Mouse (Mus musculus) liver, embryonic 11.5 days (tissue): Measurements from ENCODE around the gene Fn1. TPM values are rescaled to one million over a fixed set of nuclear protein-coding genes. Genes with fewer than 3 reads are reported as not detected.

ENCODE experiments used
- ATAC-seq: fragments of 200-750 bp; cut with Nextera tagmentation; replicated peaks from 2 replicates; pipeline ENCODE4 v1.8.0; 2017; ENCODE audit warnings: moderate number of reproducible peaks, mild to moderate bottlenecking, moderate TSS enrichment, moderate library complexity; ENCODE audit not compliant: low FRiP score
- DNase-seq: peaks from one replicate; pipeline ENCODE4 v3.0.0-alpha.2; 2017; ENCODE audit warnings: low spot score
- H3K27ac ChIP-seq: fragments of 300-500 bp; sonication (generic); 2 replicates; pipeline ENCODE4 v1.5.1; 2014; ENCODE audit warnings: mild to moderate bottlenecking, low read depth, low read length, control low read depth
- H3K27me3 ChIP-seq: fragments of 300-500 bp; sonication (generic); replicated peaks from 2 replicates; pipeline ENCODE4 v1.6.1; 2014; ENCODE audit warnings: low read length, mixed read lengths; ENCODE audit not compliant: control insufficient read depth, insufficient read depth
- H3K36me3 ChIP-seq: fragments of 300-500 bp; sonication (generic); 2 replicates; pipeline ENCODE4 v1.6.1; 2014; ENCODE audit warnings: mild to moderate bottlenecking, low read length, moderate library complexity, mixed read lengths; ENCODE audit not compliant: control insufficient read depth, insufficient read depth
- H3K4me1 ChIP-seq: fragments of 300-500 bp; sonication (generic); replicated peaks from 2 replicates; pipeline ENCODE4 v1.6.1; 2014; ENCODE audit warnings: low read length, mixed read lengths; ENCODE audit not compliant: control insufficient read depth, insufficient read depth
- H3K4me2 ChIP-seq: fragments of 300-500 bp; sonication (generic); 2 replicates; pipeline ENCODE4 v1.6.1; 2014; ENCODE audit warnings: mild to moderate bottlenecking, control low read depth, moderate library complexity
- H3K4me3 ChIP-seq: fragments of 300-500 bp; sonication (generic); 2 replicates; pipeline ENCODE4 v1.5.1; 2014; ENCODE audit warnings: low read depth, low read length, control low read depth
- H3K9ac ChIP-seq: fragments of 300-500 bp; sonication (generic); 2 replicates; pipeline ENCODE4 v1.6.1; 2014; ENCODE audit warnings: low read depth, low read length, control low read depth
- H3K9me3 ChIP-seq: fragments of 300-500 bp; sonication (generic); 2 replicates; pipeline ENCODE4 v1.6.1; 2016; ENCODE audit warnings: low read length, inconsistent platforms, mixed read lengths; ENCODE audit not compliant: control insufficient read depth
- WGBS: fragments of 180-500 bp; shearing (Covaris S2); extraction: QIAGEN DNeasy Blood & Tissue Kit; methylation state at CpG from one replicate; pipeline ENCODE4 v1.1.7; 2014; 5-methylcytosine and 5-hydroxymethylcytosine counted together
- polyA plus RNA-seq: library from polyadenylated mRNA; unstranded; fragments of >200 nt; fragmentation: Nextera tagmentation; extraction: Ambion mirVana; gene quantifications from 2 replicates; pipeline ENCODE4 v1.2.1, GENCODE M21; 2014

The Fn1 gene
- polyA plus RNA-seq: 171 and 175 TPM in 2 replicates

DNA sequence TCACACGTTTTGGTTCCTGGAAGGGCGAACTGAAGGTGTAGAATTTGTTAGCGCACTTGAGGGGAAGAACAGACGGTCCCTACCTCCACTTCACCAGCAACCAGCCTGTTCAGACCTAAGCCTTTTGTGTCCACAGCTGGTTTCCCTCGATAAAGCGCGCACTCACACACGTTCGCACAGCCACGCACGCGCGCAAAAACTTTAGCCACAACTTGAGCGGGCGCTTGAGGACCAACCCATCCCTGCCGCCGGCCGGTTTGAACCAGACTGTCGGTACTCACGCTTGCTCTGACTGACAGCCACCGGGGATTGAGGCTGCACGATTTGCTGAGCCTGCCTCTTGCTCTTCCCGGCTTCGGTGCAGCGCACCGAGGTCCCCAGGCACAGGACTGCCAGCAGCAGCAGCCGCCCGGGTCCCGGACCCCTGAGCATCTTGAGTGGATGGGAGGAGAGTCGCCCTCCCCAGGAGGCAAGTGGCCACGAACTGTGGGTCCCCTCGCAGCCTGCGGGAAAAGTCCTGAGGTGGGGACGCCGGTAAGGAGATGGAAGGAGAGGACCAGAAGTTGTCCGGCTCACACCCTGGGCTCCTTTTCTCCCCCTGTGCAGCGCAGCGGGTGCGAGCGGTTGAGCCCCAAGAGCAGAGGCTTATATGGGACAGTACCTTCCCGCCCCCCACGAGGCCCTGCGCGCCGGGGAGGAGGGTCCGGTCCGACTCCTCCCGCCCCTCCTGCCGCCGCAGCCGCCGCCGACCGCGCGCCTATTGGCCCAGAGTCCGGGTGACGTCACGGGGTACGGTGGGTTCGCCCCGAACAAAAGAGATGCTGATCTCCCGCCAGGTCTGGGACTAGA lies at the start of gene Fn1:
Gene Fn1 (minus strand): TSS at position 650 of the 849 bp plus-strand sequence.
- peaks cover 2% of the 10 kb centered on the region; the same call in 1 of the 2 replicates for H3K27me3 ChIP-seq
- peak within 1 kb of the TSS; percentile 71 for H3K4me3 ChIP-seq
- peak; percentile 90 for ATAC-seq
- no peaks in the 10 kb centered on the region; the same call in 1 of the 2 replicates for H3K36me3 ChIP-seq
- peak within 1 kb of the TSS; percentile 84 for H3K27ac ChIP-seq
- H3K9me3 ChIP-seq: no peaks in the 10 kb centered on the region
- peaks cover 4% of the 10 kb centered on the region for H3K4me1 ChIP-seq
- H3K9ac ChIP-seq: peak within 1 kb of the TSS; percentile 71
- peak; percentile 90 for DNase-seq
- WGBS: under 1% methylated on average over 57 of the region's 63 CpGs
- H3K4me2 ChIP-seq: peak within 1 kb of the TSS; percentile 82

DNA sequence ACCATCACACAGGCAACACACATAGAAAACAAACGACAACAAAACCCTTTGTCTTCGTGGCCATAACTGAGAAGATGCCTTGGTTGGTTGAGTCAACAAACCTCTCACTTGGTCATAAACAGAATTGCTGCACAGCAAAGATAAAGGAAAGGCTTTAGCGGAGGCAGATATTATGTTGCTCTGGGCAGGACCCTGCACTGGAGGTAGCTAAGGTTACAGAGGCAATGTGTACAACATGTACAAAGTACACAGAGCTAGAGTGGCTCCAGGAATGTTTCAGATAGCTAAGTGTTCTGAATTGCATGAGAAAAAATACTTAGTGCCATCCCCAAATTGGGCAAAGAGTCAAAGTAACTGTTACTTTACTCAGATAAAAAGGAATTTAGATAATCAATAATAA lies 43.1 kb upstream of the Fn1 start:
- H3K4me3 ChIP-seq: no peak overlapping the region
- peaks cover 5% of the 10 kb centered on the region for H3K4me1 ChIP-seq
- WGBS: 71% methylated on average over 3 of the region's 3 CpGs
- H3K27ac ChIP-seq: no peak overlapping the region
- H3K27me3 ChIP-seq: no peaks in the 10 kb centered on the region
- no peaks in the 10 kb centered on the region for H3K36me3 ChIP-seq
- ATAC-seq (peak; percentile 69), DNase-seq (no peak)
- no peak overlapping the region for H3K4me2 ChIP-seq
- H3K9me3 ChIP-seq: no peaks in the 10 kb centered on the region
- no peak overlapping the region for H3K9ac ChIP-seq

DNA sequence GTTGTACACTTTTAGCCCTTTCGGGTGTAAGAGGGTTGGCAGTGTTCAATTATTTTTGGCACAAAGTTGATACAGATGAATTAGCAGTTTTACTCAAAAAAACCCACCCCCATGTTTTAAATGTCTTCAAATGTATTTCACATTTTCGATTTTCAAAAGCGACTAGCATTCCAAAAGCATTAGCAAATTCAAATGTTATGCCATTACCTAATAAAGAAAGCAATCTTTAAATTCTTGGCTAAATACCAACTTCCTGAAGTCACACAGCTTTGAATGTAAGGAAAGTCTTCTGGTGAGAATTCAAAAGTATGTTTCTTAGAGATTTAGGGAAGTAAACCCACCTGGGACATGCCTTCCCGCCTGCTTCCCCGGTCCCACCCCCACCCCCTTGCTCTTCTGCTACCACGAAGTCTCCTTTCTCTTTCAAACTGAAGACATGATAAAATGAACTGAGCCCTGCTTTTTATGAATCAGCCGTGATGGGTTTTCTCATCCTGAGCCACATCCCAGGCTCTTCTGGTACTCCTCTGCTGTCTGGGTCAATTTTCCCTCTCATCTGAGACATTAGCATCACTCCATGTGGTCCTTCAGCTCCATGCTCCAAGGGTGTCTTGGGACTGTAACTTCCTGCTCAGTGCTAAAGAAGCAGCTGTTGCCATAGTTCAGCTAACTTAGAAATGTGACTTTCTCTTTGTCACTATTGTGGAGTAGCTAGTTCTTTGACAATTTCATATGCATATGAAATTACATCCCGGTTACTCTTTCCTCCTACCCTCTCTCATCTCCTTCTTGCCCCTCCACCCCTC lies 38.7 kb upstream of the Fn1 start:
- Histone ChIP-seq H3K9me3 (no peaks in the 10 kb centered on the region), H3K36me3 (no peaks in the 10 kb centered on the region), H3K4me2 (no peak overlapping the region), H3K27me3 (no peaks in the 10 kb centered on the region), H3K27ac (no peak overlapping the region), H3K9ac (no peak overlapping the region), H3K4me3 (no peak overlapping the region), H3K4me1 (peaks cover 7% of the 10 kb centered on the region)
- no peak for ATAC-seq
- DNase-seq: no peak
- 56% methylated on average over 8 of the region's 8 CpGs for WGBS

DNA sequence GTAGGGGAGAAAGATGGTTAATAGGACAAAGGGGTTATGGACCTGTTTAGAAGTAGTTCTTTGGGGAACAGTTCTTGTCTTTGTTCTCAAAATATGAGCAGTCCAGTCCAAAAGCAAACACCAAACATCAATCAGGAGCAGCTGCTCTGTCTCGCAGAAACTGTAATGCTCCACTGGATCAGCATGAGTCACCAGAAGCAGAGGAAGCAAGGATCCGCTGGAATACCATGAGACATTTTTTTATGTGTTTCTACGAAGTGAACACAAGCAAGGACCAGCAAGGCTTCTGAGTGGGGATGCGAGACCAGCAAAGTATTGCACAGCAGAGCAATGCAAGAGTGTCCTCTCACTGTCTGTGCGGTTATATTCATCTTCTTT lies 35.9 kb upstream of the Fn1 start:
- Histone ChIP-seq H3K4me2 (no peak overlapping the region), H3K36me3 (no peaks in the 10 kb centered on the region), H3K4me3 (no peak overlapping the region), H3K9me3 (no peaks in the 10 kb centered on the region), H3K9ac (no peak overlapping the region), H3K27me3 (no peaks in the 10 kb centered on the region), H3K4me1 (peaks cover 2% of the 10 kb centered on the region; the same call in 1 of the 2 replicates), H3K27ac (no peak overlapping the region)
- no peak for DNase-seq
- 83% methylated on average over 5 of the region's 5 CpGs for WGBS
- no peak for ATAC-seq

DNA sequence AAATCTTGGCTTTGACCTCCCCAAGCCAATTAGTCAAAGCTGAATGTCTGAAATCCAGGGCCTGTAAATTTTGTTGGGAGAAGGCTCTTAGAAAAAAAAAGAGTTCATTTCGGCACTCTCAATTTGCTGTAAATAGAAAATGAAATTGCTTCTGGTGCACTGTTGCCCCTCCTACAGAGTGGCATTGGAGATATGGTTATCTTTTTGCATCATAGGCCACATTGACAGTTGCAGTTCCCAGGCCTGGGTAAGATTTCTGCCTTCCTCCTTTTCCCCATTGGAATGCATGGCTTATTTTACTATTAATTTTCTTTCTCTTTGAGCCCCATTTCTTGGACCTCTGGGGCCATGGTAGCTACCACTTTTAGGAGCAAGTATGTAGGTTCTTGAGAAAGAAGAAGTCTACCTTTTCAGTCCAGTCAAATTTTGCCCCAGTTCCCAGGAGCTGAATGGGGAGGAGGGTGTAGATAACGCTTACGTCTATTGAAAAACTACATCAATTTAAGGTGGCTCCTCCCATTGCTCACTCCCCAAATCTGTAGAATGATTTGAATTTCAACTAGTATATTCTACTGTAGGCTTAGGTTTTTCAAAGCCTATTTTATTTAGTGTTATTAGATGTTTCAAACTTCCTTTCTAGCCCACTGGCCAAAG lies 35.4 kb upstream of the Fn1 start:
- Histone ChIP-seq H3K4me3 (no peak overlapping the region), H3K4me2 (peak overlapping the region; percentile 45; the same call in 1 of the 2 replicates), H3K4me1 (peaks cover 2% of the 10 kb centered on the region; the same call in 1 of the 2 replicates), H3K36me3 (no peaks in the 10 kb centered on the region), H3K9me3 (no peaks in the 10 kb centered on the region), H3K27me3 (no peaks in the 10 kb centered on the region), H3K27ac (no peak overlapping the region), H3K9ac (no peak overlapping the region)
- DNase-seq (no peak), ATAC-seq (peak; percentile 83)
- WGBS: 64% methylated on average over 3 of the region's 3 CpGs

DNA sequence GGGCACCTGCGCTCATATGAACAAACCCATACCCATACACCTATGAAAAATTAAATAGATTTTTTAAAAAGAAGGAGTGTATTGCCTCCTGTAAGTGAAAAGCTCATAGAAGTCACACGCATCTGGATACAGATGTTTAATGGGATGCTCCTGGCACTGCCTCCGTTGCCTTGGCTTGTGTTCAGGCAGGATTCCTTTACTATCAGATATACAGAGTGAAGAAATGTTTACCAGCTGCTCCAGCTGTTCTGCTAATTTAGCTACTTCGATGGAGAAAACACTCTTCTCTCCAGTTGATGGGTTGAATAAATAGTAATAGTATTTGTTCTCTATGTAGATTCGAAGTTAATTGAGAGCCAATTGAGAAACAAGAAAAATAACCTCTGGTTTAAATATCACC lies 33.8 kb upstream of the Fn1 start:
- Histone ChIP-seq H3K9me3 (no peaks in the 10 kb centered on the region), H3K27me3 (no peaks in the 10 kb centered on the region), H3K9ac (no peak overlapping the region), H3K27ac (no peak overlapping the region), H3K4me2 (no peak overlapping the region), H3K36me3 (no peaks in the 10 kb centered on the region), H3K4me1 (peaks cover 3% of the 10 kb centered on the region; the same call in 1 of the 2 replicates), H3K4me3 (no peak overlapping the region)
- no peak for DNase-seq
- 82% methylated on average over 5 of the region's 5 CpGs for WGBS
- no peak for ATAC-seq

DNA sequence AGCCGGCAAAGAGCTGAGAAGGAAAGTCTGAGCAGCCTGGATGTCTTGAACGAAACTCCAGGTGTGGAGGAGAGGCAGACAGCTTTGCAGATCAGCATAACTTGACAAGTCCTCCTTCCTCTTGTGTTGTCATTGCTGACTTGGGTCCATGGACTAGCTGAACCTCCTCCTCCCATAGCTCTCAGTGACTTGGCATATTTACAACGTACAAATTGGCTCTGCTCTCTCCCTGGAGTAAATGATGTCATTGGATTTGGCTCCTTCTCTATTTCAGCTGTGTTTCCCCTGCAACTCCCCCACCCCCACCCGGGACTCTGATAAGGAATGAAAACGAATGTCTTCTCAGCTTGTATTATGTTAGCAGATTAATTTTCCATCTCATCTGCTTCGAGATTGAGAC lies 30.7 kb upstream of the Fn1 start:
- Histone ChIP-seq H3K27me3 (no peaks in the 10 kb centered on the region), H3K27ac (no peak overlapping the region), H3K36me3 (no peaks in the 10 kb centered on the region), H3K4me1 (peaks cover 6% of the 10 kb centered on the region; the same call in 1 of the 2 replicates), H3K9me3 (no peaks in the 10 kb centered on the region), H3K4me2 (no peak overlapping the region), H3K9ac (no peak overlapping the region), H3K4me3 (no peak overlapping the region)
- DNase-seq (no peak), ATAC-seq (no peak)
- 47% methylated on average over 6 of the region's 6 CpGs for WGBS

DNA sequence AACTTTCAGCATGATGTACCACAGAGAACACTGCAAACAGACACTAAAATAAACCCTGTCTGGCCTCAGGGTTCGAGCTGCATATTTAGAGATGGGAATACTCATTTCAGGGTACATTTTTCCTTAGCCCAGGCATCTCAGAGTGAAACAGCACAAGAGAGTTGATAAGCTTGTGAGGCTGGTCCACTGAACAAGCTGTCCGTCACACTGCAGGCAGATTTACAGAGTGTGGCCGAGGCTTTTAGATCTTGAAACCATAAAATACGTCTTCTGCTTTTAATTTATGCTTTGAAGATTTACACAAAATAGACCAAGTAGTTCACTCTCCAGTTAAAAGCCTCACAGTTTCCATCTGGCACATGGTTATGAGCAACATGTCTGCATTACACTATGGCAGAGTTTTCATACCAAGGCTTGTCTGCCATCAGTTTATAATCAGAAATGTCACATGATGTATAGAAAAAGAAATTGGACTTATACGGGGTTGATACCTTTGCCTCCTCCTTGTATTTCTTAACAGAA lies 29.3 kb upstream of the Fn1 start:
- no peak overlapping the region for H3K4me3 ChIP-seq
- ATAC-seq: no peak
- H3K27me3 ChIP-seq: no peaks in the 10 kb centered on the region
- no peaks in the 10 kb centered on the region for H3K9me3 ChIP-seq
- H3K27ac ChIP-seq: no peak overlapping the region
- no peak overlapping the region for H3K4me2 ChIP-seq
- H3K4me1 ChIP-seq: peaks cover 4% of the 10 kb centered on the region; the same call in 1 of the 2 replicates
- no peak for DNase-seq
- 65% methylated on average over 5 of the region's 5 CpGs for WGBS
- H3K36me3 ChIP-seq: no peaks in the 10 kb centered on the region
- no peak overlapping the region for H3K9ac ChIP-seq
